Mouse (Mus musculus) kidney, embryonic 15.5 days (tissue): ENCODE data around the gene Rinl. TPM values are rescaled to one million over a fixed set of nuclear protein-coding genes. Genes with fewer than 3 reads are reported as not detected.
A peak's percentile ranks its signal among the peaks of the same experiment; 100 is the strongest.

ENCODE experiments used
- ATAC-seq: fragments of 200-750 bp; cut with Nextera tagmentation; replicated peaks from 2 replicates; pipeline ENCODE4 v1.8.0; 2017; ENCODE audit warnings: moderate TSS enrichment; ENCODE audit not compliant: low FRiP score
- H3K27ac ChIP-seq: fragments of 300-500 bp; sonication (generic); 2 replicates; pipeline ENCODE4 v1.5.1; 2015; ENCODE audit warnings: mild to moderate bottlenecking, inconsistent platforms
- H3K27me3 ChIP-seq: fragments of 300-500 bp; sonication (generic); 2 replicates; pipeline ENCODE4 v1.6.1; 2015; ENCODE audit warnings: inconsistent platforms
- H3K36me3 ChIP-seq: fragments of 300-500 bp; sonication (generic); 2 replicates; pipeline ENCODE4 v1.6.1; 2015; ENCODE audit warnings: inconsistent platforms
- H3K4me1 ChIP-seq: fragments of 300-500 bp; sonication (generic); 2 replicates; pipeline ENCODE4 v1.6.1; 2015; ENCODE audit warnings: inconsistent platforms
- H3K4me2 ChIP-seq: fragments of 300-500 bp; sonication (generic); 2 replicates; pipeline ENCODE4 v1.6.1; 2015; ENCODE audit warnings: moderate library complexity, mild to moderate bottlenecking, inconsistent platforms
- H3K4me3 ChIP-seq: fragments of 300-500 bp; sonication (generic); replicated peaks from 2 replicates; pipeline ENCODE4 v1.5.1; 2015; ENCODE audit warnings: mild to moderate bottlenecking, inconsistent platforms
- H3K9ac ChIP-seq: fragments of 300-500 bp; sonication (generic); 2 replicates; pipeline ENCODE4 v1.6.1; 2015; ENCODE audit warnings: mild to moderate bottlenecking, inconsistent platforms
- H3K9me3 ChIP-seq: fragments of 300-500 bp; sonication (generic); replicated peaks from 2 replicates; pipeline ENCODE4 v1.6.1; 2016; ENCODE audit warnings: inconsistent platforms
- WGBS: fragments of 180-500 bp; shearing (Covaris S2); methylation state at CpG from one replicate; pipeline ENCODE4 v1.1.7; 2015; ENCODE audit warnings: mixed read lengths; 5-methylcytosine and 5-hydroxymethylcytosine counted together
- polyA plus RNA-seq: library from polyadenylated mRNA; unstranded; fragments of >200 nt; fragmentation: Nextera tagmentation; extraction: Ambion mirVana; gene quantifications from 2 replicates; pipeline ENCODE4 v1.2.1, GENCODE M21; 2015

Gene Rinl
- polyA plus RNA-seq, 1 experiment from 2014 or later: 7.4 TPM

DNA sequence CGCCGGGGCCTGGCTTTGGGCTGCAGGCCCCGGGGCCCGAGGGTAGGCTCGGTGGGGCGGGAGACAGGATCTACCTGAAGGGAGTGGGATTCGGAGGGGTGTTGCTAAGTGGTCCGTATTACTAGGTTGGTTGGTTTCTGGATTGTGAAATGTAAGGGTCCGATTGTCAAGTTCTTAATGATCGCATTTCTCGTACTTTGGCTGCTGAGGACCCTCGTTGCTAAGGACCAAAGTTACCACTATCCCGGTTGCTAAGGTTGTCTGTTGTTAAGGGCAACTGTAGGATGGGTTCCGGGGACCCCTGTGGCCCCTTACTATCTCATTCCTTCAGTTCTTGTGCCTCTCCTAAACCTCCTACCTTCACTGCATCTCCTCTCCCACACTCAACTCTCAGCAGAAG, 21.9 kb upstream of the Rinl start:
- H3K36me3 ChIP-seq: peaks cover 5% of the 10 kb centered on the region
- H3K4me3 ChIP-seq: peak overlapping the region; percentile 84
- 6% methylated on average over 14 of the region's 14 CpGs for WGBS
- no peaks in the 10 kb centered on the region for H3K9me3 ChIP-seq
- H3K4me2 ChIP-seq: peak overlapping the region; percentile 64
- H3K4me1 ChIP-seq: peaks cover 25% of the 10 kb centered on the region
- no peaks in the 10 kb centered on the region for H3K27me3 ChIP-seq
- H3K27ac ChIP-seq: 0 out of 2 replicates have a peak overlapping the region, but pooled peaks have one; percentile 3
- H3K9ac ChIP-seq: peak overlapping the region; percentile 69
- no peak for ATAC-seq

DNA sequence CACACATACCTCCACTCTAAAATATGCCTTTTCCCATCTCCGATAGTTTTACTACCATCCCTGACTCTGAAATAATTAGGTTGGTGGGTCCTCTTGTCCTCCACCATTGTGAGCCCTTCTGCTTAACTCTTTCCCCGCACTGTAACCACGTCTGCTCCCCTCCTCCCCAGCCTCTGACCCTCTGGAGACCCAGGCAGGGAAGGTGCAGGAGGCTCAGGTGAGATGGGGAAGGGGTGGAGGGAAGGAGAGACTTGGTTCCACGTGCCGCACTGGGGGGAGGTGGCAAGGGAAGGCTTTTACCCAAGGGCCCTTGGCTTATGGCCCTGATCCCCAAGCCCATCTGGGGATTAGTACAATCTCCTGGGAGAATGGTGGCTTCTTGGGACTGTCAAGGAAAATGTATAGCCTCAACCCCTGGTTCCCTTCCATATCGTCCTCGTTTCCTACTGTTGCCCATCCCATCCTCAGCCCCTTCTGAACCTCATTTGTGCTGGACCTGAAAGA, 21.3 kb upstream of the Rinl start, which contains the start of gene Nfkbib:
TSS of gene Nfkbib (minus strand) at position 51 of the 504 bp plus-strand sequence.
- Histone ChIP-seq H3K27me3 (no peaks in the 10 kb centered on the region), H3K27ac (0 out of 2 replicates have a peak within 1 kb of the TSS, but pooled peaks have one; percentile 3), H3K4me2 (peak within 1 kb of the TSS; percentile 69), H3K9ac (peak within 1 kb of the TSS; percentile 69), H3K36me3 (peaks cover under 1% of the 10 kb centered on the region; the same call in 1 of the 2 replicates), H3K4me1 (peaks cover 25% of the 10 kb centered on the region), H3K9me3 (no peaks in the 10 kb centered on the region), H3K4me3 (peak within 1 kb of the TSS; percentile 84)
- no peak for ATAC-seq
- 67% methylated on average over 7 of the region's 7 CpGs for WGBS

DNA sequence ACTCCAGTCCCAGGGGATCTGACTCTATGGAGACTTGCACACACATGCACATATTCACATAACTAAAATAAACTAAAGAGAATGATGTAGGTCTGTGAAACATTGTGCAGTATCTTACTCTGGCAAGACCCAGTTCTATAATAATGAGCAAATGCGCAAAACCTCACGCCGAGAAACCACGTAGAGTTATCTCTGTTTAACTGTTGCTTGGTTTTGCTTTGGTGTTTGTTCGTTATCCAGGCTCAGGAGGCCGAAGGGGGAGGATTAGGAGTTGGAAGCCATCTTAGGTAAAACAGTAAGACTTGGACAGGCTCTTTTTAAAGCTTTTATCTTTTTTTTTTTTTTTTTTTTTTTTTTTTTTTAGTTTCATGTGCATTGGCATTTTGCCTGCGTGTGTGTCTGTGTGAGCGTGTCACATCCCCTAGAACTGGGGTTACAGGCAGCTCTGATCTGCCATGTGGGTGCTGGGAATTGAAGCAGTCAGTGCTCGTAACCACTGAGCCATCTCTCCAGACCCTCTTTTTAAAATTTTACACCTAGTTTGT, 19.3 kb upstream of the Rinl start:
- Histone ChIP-seq H3K4me3 (no peak overlapping the region), H3K9me3 (no peaks in the 10 kb centered on the region), H3K4me1 (peaks cover 31% of the 10 kb centered on the region), H3K36me3 (no peaks in the 10 kb centered on the region), H3K4me2 (no peak overlapping the region), H3K27me3 (no peaks in the 10 kb centered on the region), H3K27ac (no peak overlapping the region), H3K9ac (no peak overlapping the region)
- 92% methylated on average over 9 of the region's 9 CpGs for WGBS
- no peak for ATAC-seq

DNA sequence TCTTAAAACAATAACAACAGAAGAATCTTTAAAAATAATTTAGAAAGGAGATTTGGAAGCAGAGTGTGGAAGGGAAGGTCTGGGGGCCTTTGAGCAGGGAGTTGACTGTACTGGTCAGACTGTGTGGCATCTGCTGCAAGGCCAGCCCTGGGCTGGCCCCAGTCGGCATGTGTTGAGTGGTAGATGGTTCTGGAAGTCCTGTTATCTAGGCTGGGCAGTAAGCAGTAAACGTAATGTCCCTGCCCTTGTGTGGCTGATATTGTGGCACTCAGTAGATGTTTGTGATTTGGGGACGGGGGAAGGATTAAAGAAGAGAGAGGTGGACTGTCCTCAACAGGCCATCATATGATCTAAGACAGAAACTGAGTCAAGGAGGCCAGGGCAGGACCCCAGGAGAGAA, 18.5 kb upstream of the Rinl start:
- 81% methylated on average over 3 of the region's 3 CpGs for WGBS
- Histone ChIP-seq H3K4me3 (no peak overlapping the region), H3K4me1 (peaks cover 23% of the 10 kb centered on the region), H3K4me2 (no peak overlapping the region), H3K27me3 (no peaks in the 10 kb centered on the region), H3K9me3 (no peaks in the 10 kb centered on the region), H3K27ac (no peak overlapping the region), H3K9ac (no peak overlapping the region), H3K36me3 (no peaks in the 10 kb centered on the region)
- no peak for ATAC-seq

DNA sequence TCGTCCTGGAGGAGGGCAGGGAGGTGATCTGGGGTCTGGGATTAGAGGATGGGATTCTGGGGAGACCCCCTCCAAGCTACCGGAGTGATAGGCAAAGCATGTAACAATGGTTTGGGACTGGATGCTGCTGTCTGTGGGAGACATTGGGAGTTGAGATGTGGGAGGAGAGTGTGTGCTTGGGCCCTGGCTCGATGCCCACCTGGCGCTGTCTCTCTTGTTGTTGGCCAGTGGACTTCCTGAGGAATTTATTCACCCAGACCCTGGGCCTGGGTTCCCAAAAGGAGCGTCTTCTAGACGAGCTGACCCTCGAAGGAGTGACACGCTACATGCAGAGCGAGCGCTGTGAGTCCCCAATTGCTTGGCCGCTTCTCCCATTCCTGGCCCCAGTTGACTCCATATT, 16.9 kb upstream of the Rinl start:
- H3K9ac ChIP-seq: no peak overlapping the region
- ATAC-seq: no peak
- no peaks in the 10 kb centered on the region for H3K9me3 ChIP-seq
- no peak overlapping the region for H3K27ac ChIP-seq
- no peaks in the 10 kb centered on the region for H3K27me3 ChIP-seq
- 88% methylated on average over 11 of the region's 11 CpGs for WGBS
- H3K4me3 ChIP-seq: no peak overlapping the region
- no peak overlapping the region for H3K4me2 ChIP-seq
- peaks cover 25% of the 10 kb centered on the region for H3K4me1 ChIP-seq
- H3K36me3 ChIP-seq: no peaks in the 10 kb centered on the region

DNA sequence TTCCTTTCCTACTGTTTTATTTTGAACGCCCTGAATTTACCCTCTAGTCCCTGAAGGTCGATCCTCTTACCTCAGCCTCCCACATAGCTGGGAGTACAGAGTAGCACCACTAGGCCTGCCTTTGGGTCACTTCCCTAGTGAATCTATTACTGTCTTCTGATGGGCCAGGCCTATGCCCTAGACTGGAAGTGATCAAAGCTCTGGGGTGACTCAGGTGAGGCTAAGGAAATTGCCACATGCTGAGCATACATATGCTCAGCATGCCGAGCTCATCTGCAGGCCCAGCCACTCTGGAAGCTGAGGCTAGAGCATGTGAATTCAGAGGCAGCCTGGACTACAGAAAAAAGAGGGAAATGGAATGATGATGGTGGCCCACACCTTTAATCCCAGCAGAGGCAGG, 15.6 kb upstream of the Rinl start:
- Histone ChIP-seq H3K27me3 (no peaks in the 10 kb centered on the region), H3K4me1 (peaks cover 13% of the 10 kb centered on the region; the same call in 1 of the 2 replicates), H3K4me3 (no peak overlapping the region), H3K9me3 (no peaks in the 10 kb centered on the region), H3K27ac (no peak overlapping the region), H3K4me2 (no peak overlapping the region), H3K36me3 (0 out of 2 replicates have a peak, but pooled peaks cover 4% of the 10 kb centered on the region), H3K9ac (no peak overlapping the region)
- 43% methylated on average over 3 of the region's 3 CpGs for WGBS
- no peak for ATAC-seq

DNA sequence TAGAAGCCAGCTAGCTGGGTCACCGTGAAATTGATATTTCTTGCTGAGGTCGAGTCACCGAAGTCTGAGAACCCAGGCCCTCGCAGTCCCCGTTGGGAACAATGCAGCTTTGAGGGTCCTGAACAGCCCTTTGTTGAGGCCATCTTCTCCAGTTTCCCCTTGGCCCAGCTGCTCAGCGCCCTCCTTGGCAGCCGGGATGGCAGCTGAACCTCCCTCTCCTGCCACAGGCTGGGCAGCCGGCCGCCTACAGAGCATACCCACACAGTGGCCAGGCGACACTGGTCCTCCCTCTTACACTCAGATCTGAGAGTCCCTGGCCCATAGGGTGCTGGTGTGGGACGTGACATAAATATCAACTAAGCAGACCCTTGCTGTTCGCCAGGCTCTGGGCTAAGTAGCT, 14.6 kb upstream of the Rinl start:
- no peak for ATAC-seq
- no peak overlapping the region for H3K4me2 ChIP-seq
- no peak overlapping the region; the same call in 1 of the 2 replicates for H3K27ac ChIP-seq
- no peak overlapping the region for H3K4me3 ChIP-seq
- WGBS: 66% methylated on average over 12 of the region's 12 CpGs
- H3K4me1 ChIP-seq: peaks cover 13% of the 10 kb centered on the region; the same call in 1 of the 2 replicates
- H3K9ac ChIP-seq: no peak overlapping the region
- 0 out of 2 replicates have a peak, but pooled peaks cover 4% of the 10 kb centered on the region for H3K36me3 ChIP-seq
- H3K9me3 ChIP-seq: no peaks in the 10 kb centered on the region
- H3K27me3 ChIP-seq: no peaks in the 10 kb centered on the region

DNA sequence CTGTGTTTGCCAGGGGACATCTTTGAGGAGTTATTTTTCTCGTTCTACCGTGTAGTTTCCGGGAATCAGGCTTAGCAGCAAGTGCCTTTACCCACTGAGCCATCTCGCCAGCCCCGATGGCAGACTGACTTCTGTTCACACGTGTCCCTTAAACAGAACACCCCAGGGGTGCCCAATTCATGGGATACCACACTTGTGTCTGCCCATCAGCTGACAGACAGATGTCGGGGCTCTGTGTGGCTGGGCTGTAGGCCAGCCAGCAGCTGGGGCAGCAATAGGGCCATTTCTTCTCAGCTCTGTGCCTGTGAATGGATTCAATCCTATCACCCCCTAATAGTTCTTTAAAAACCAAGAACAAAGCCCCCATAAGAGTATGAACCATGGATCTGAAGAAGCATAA, 13.6 kb upstream of the Rinl start:
- Histone ChIP-seq H3K9ac (no peak overlapping the region), H3K4me3 (no peak overlapping the region), H3K4me2 (no peak overlapping the region), H3K27me3 (no peaks in the 10 kb centered on the region), H3K9me3 (no peaks in the 10 kb centered on the region), H3K4me1 (peaks cover 13% of the 10 kb centered on the region), H3K36me3 (0 out of 2 replicates have a peak, but pooled peaks cover 4% of the 10 kb centered on the region), H3K27ac (0 out of 2 replicates have a peak overlapping the region, but pooled peaks have one; percentile 27)
- WGBS: 88% methylated on average over 7 of the region's 7 CpGs
- no peak for ATAC-seq

DNA sequence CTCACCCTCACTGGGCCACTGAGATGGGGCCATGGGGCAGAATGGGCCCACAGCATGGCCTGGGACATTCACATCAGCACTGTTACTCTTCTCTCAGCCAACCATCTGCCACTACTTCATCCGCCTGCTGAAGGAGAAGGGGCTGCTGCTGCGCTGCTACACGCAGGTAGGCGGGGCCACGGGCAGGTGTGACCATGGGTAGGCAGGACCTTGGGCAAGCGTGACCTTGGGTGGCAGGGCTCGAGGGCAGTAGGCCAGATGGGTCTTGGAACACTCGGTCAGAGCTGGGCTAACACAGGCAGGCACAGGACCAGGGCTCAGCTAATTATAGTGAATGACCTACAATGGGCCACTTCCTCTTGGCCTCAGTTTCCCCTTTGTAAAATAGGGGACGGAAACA, 9.9 kb upstream of the Rinl start:
- peaks cover 16% of the 10 kb centered on the region; the same call in 1 of the 2 replicates for H3K36me3 ChIP-seq
- H3K27me3 ChIP-seq: no peaks in the 10 kb centered on the region
- peaks cover 19% of the 10 kb centered on the region for H3K4me1 ChIP-seq
- no peak overlapping the region for H3K4me2 ChIP-seq
- H3K27ac ChIP-seq: no peak overlapping the region
- H3K9me3 ChIP-seq: no peaks in the 10 kb centered on the region
- ATAC-seq: no peak
- no peak overlapping the region for H3K9ac ChIP-seq
- H3K4me3 ChIP-seq: no peak overlapping the region
- WGBS: 84% methylated on average over 9 of the region's 9 CpGs

DNA sequence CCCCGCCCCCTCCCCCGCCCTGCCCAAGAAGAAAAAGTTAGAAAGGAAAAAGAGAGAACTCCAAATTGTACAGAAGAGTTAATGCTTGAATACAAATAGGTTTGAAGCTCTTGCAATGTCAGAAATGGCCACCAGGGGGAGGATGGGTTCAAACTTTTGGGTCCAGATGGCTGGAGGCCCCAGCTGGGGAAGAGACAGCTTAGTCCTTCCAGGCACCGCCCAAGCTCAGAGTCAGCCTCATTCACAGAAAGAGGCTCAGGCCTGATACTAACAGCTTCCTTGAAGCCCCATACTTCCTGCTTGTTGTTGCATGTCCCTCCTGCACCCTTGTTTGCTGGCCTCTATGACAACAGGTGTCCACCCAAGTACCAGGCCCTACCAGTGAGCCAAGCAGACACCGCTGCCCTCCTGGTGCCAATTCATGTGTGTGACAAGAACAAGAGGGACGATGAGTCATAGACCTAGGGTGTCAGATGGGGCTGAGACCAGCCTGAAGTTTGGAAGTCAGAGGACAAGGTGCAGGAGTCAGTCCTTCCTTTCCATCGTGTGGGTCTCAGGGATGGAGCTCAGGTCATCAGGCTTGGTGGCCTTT, 8.6 kb upstream of the Rinl start:
- WGBS: 46% methylated on average over 6 of the region's 6 CpGs
- peaks cover 27% of the 10 kb centered on the region; the same call in 1 of the 2 replicates for H3K36me3 ChIP-seq
- peak overlapping the region; percentile 62 for H3K27ac ChIP-seq
- no peak overlapping the region for H3K4me2 ChIP-seq
- H3K27me3 ChIP-seq: no peaks in the 10 kb centered on the region
- peaks cover 16% of the 10 kb centered on the region for H3K4me1 ChIP-seq
- no peak overlapping the region for H3K9ac ChIP-seq
- no peaks in the 10 kb centered on the region for H3K9me3 ChIP-seq
- no peak overlapping the region for H3K4me3 ChIP-seq
- peak; percentile 63; the same call in 1 of the 2 replicates for ATAC-seq

DNA sequence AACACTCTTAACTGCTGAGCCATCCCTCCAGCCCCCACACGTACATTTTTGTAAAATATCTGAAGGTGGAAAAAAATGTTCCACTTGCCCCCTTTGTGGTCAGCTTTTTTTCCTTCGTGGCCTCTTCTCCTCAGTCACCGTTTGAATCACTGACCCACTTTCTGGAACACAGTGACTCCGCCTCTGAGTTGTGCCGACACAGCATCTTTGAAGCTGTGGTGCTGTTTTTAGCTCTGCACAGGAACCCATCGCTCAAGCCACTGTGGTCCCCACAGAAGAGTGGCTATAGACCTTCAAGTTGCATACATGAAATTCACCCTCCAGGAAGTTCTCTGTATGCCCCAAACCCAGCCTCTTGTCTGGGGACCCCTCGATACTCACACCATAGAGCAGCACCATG, 7.9 kb upstream of the Rinl start:
- 76% methylated on average over 7 of the region's 7 CpGs for WGBS
- H3K27me3 ChIP-seq: no peaks in the 10 kb centered on the region
- H3K4me2 ChIP-seq: no peak overlapping the region
- ATAC-seq: no peak
- peaks cover 32% of the 10 kb centered on the region; the same call in 1 of the 2 replicates for H3K36me3 ChIP-seq
- no peak overlapping the region for H3K4me3 ChIP-seq
- H3K9me3 ChIP-seq: no peaks in the 10 kb centered on the region
- H3K4me1 ChIP-seq: peaks cover 10% of the 10 kb centered on the region
- peak overlapping the region; percentile 62; the same call in 1 of the 2 replicates for H3K27ac ChIP-seq
- H3K9ac ChIP-seq: no peak overlapping the region

DNA sequence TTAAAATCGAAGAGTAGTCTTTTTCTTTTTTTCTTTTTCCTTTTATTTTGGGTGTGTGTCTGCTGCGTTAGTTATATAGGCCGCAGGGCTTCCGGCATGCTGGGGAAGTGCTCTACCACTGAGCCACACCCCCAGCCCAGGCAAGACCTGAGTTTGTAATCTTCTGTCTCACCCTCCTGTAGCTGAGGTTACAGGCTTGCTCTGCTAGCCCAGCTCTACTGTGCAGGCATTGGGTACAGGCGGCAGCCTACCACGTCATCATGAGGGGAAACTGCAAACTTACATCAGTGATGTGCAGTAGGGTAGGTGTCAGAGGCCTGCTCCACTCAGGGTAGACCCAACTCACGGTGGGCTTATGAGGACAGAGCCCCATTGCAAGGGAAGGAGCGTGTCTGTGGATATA, 7.5 kb upstream of the Rinl start:
- WGBS: 95% methylated on average over 8 of the region's 8 CpGs
- no peak for ATAC-seq
- H3K36me3 ChIP-seq: peaks cover 36% of the 10 kb centered on the region
- H3K4me2 ChIP-seq: no peak overlapping the region
- no peak overlapping the region for H3K9ac ChIP-seq
- H3K4me3 ChIP-seq: no peak overlapping the region
- 0 out of 2 replicates have a peak overlapping the region, but pooled peaks have one; percentile 62 for H3K27ac ChIP-seq
- no peaks in the 10 kb centered on the region for H3K27me3 ChIP-seq
- peaks cover 9% of the 10 kb centered on the region for H3K4me1 ChIP-seq
- no peaks in the 10 kb centered on the region for H3K9me3 ChIP-seq
